Mouse (Mus musculus) gastrocnemius, adult 8-10 months (tissue): ENCODE data around the gene Gm7929. TPM values are rescaled to one million over a fixed set of nuclear protein-coding genes. Genes with fewer than 3 reads are reported as not detected.
"Not testable (repeated sequence)": the region's sequence is repeated elsewhere in the genome, so short reads cannot be mapped to it uniquely, and the experiment has no call there.

Source experiments
- DNase-seq, 2 experiments: peaks; one replicate each; pipeline ENCODE4 v3.0.0; 2022; ENCODE audit warnings: low spot score in 2 of 2
- total RNA-seq, 4 experiments: library from RNA; stranded (reverse); gene quantifications; 2 replicates each; pipeline ENCODE4 v1.2.4; 2022

The Gm7929 gene
- not detected for total RNA-seq

GRCm38 (mm10) chr14:41750514-41750913 lies at the start of gene Gm7929:
Gene Gm7929, minus strand, starts transcription at chr14:41750614.
- not testable (repeated sequence) for DNase-seq

GRCm38 (mm10) chr14:41772341-41772740 lies 21.9 kb upstream of the Gm7929 start, which contains the start of gene Gm47189:
Gene Gm47189, minus strand, starts transcription at chr14:41772441.
- DNase-seq: not testable (repeated sequence)

- peak; percentile 2 to 4 for DNase-seq
Measured at GRCm38 (mm10) chr14:41755931-41756330, 5.5 kb upstream of the Gm7929 start.

- DNase-seq: not testable (repeated sequence)
Measured at GRCm38 (mm10) chr14:41723437-41723836, 27.0 kb downstream of the Gm7929 start.

GRCm38 (mm10) chr14:41717180-41717579 lies 33.2 kb downstream of the Gm7929 start:
- DNase-seq: not testable (repeated sequence)

- not testable (repeated sequence) for DNase-seq
Measured at GRCm38 (mm10) chr14:41701785-41702184, 48.6 kb downstream of the Gm7929 start, which contains the start of gene Gm8068. Gene Gm8068, minus strand, starts transcription at chr14:41701885.

Other genes starting within 250 kb of the Gm7929 start
- gene Gm7970, start 195.0 kb downstream of the Gm7929 start, total RNA-seq: not detected
- gene 1700049E17Rik2, start 177.4 kb downstream of the Gm7929 start, total RNA-seq: not detected
- gene Gm3072, start 126.0 kb downstream of the Gm7929 start, total RNA-seq: not detected
- gene Gm3676, start 104.1 kb downstream of the Gm7929 start, total RNA-seq: not detected
- not detected for gene Gm8068, start 48.7 kb downstream of the Gm7929 start, total RNA-seq
- gene Gm47189, start 21.8 kb upstream of the Gm7929 start, total RNA-seq: not detected
- gene Gm7980, start 156.7 kb upstream of the Gm7929 start, total RNA-seq: not detected
- gene 1700049E17Rik1, start 174.3 kb upstream of the Gm7929 start, total RNA-seq: not detected
- not detected for gene 1700024B05Rik, start 193.4 kb upstream of the Gm7929 start, total RNA-seq
- not detected for gene Gm6401, start 217.3 kb upstream of the Gm7929 start, total RNA-seq
- gene Gm3543, start 232.7 kb upstream of the Gm7929 start, total RNA-seq: not detected